Mouse (Mus musculus) kidney, postnatal 0 days (tissue): ENCODE results near the gene Dennd2c. TPM values are rescaled to one million over a fixed set of nuclear protein-coding genes. Genes with fewer than 3 reads are reported as not detected.

Experiments used
- ATAC-seq: fragments of 200-750 bp; cut with Nextera tagmentation; replicated peaks from 2 replicates; pipeline ENCODE4 v1.8.0; 2017; ENCODE audit warnings: low read depth, moderate number of reproducible peaks, moderate TSS enrichment, moderate library complexity; ENCODE audit not compliant: low FRiP score
- DNase-seq: peaks from one replicate; pipeline ENCODE4 v3.0.0-alpha.2; 2016; ENCODE audit warnings: low spot score
- H3K27ac ChIP-seq: fragments of 300-500 bp; sonication (generic); 2 replicates; pipeline ENCODE4 v1.5.1; 2014; ENCODE audit warnings: mild to moderate bottlenecking
- H3K27me3 ChIP-seq: fragments of 300-500 bp; sonication (generic); 2 replicates; pipeline ENCODE4 v1.6.1; 2014; ENCODE audit warnings: low read length, mixed read lengths; ENCODE audit not compliant: insufficient read depth
- H3K36me3 ChIP-seq: fragments of 300-500 bp; sonication (generic); 2 replicates; pipeline ENCODE4 v1.6.1; 2014; ENCODE audit warnings: low read length, mixed read lengths; ENCODE audit not compliant: insufficient read depth
- H3K4me1 ChIP-seq: fragments of 300-500 bp; sonication (generic); replicated peaks from 2 replicates; pipeline ENCODE4 v1.6.1; 2014; ENCODE audit warnings: antibody characterized with exemption, low read length, mixed read lengths; ENCODE audit not compliant: insufficient read depth
- H3K4me2 ChIP-seq: fragments of 300-500 bp; sonication (generic); 2 replicates; pipeline ENCODE4 v1.6.1; 2014; ENCODE audit warnings: mild to moderate bottlenecking, low read length, moderate library complexity, mixed read lengths
- H3K4me3 ChIP-seq: fragments of 300-500 bp; sonication (generic); replicated peaks from 2 replicates; pipeline ENCODE4 v1.5.1; 2014; ENCODE audit warnings: low read depth, low read length
- H3K9ac ChIP-seq: fragments of 300-500 bp; sonication (generic); 2 replicates; pipeline ENCODE4 v1.6.1; 2014; ENCODE audit warnings: low read depth, low read length
- H3K9me3 ChIP-seq: fragments of 300-500 bp; sonication (generic); replicated peaks from 2 replicates; pipeline ENCODE4 v1.6.1; 2016; ENCODE audit warnings: low read length, inconsistent platforms, mixed read lengths
- CTCF ChIP-seq: IDR thresholded peaks from 2 replicates; pipeline ENCODE4 v1.5.1; 2016; ENCODE audit warnings: antibody characterized with exemption, low read depth, mild to moderate bottlenecking, moderate library complexity
- WGBS: fragments of 180-500 bp; shearing (Covaris S2); extraction: QIAGEN DNeasy Blood & Tissue Kit; methylation state at CpG from one replicate; pipeline ENCODE4 v1.1.7; 2014; 5-methylcytosine and 5-hydroxymethylcytosine counted together
- polyA plus RNA-seq: library from polyadenylated mRNA; unstranded; fragments of >200 nt; fragmentation: Nextera tagmentation; extraction: Ambion mirVana; gene quantifications from 2 replicates; pipeline ENCODE4 v1.2.1, GENCODE M21; 2015

Dennd2c gene
- polyA plus RNA-seq, 1 experiment from 2014 or later, result 2.3 TPM

GRCm38 (mm10) chr3:103101909-103102308, 495 bp upstream of the Dennd2c start:
- DNase-seq, result no peak
- no peak for TF ChIP-seq CTCF
- H3K9me3 ChIP-seq, result no peaks in the 10 kb centered on the region

GRCm38 (mm10) chr3:103107565-103108240, 5.3 kb downstream of the Dennd2c start:
- H3K9ac ChIP-seq, result no peak overlapping the region
- no peaks in the 10 kb centered on the region for H3K27me3 ChIP-seq
- H3K4me2 ChIP-seq, result no peak overlapping the region
- no peaks in the 10 kb centered on the region for H3K36me3 ChIP-seq
- no peak overlapping the region for H3K27ac ChIP-seq
- WGBS, result 85% methylated on average over 7 of the region's 7 CpGs
- DNase-seq, result no peak
- no peak for TF ChIP-seq CTCF
- no peak for ATAC-seq
- no peaks in the 10 kb centered on the region for H3K9me3 ChIP-seq
- no peaks in the 10 kb centered on the region; the same call in 1 of the 2 replicates for H3K4me1 ChIP-seq
- H3K4me3 ChIP-seq, result no peak overlapping the region

More at GRCm38 (mm10) chr3:103101909-103102308, 495 bp upstream of the Dennd2c start:
- Histone ChIP-seq H3K4me2 (peak overlapping the region; percentile 75), H3K9ac (peak overlapping the region; percentile 57; the same call in 1 of the 2 replicates), H3K27ac (no peak overlapping the region), H3K27me3 (no peaks in the 10 kb centered on the region), H3K4me1 (no peaks in the 10 kb centered on the region; the same call in 1 of the 2 replicates), H3K36me3 (no peaks in the 10 kb centered on the region), H3K4me3 (peak overlapping the region; percentile 63)
- peak; percentile 8 for ATAC-seq
- WGBS, result 0% methylated on average over 14 of the region's 14 CpGs

GRCm38 (mm10) chr3:103112216-103112615, 9.8 kb downstream of the Dennd2c start:
- 69% methylated on average over 5 of the region's 5 CpGs for WGBS
- no peak for DNase-seq
- Histone ChIP-seq H3K4me1 (no peaks in the 10 kb centered on the region), H3K4me2 (no peak overlapping the region), H3K27me3 (no peaks in the 10 kb centered on the region), H3K4me3 (no peak overlapping the region), H3K9ac (no peak overlapping the region), H3K27ac (no peak overlapping the region), H3K9me3 (no peaks in the 10 kb centered on the region), H3K36me3 (no peaks in the 10 kb centered on the region)
- ATAC-seq, result no peak
- TF ChIP-seq CTCF, result no peak

GRCm38 (mm10) chr3:103123636-103124035, 21.2 kb downstream of the Dennd2c start:
- Histone ChIP-seq H3K9me3 (no peaks in the 10 kb centered on the region), H3K4me3 (no peak overlapping the region), H3K27ac (no peak overlapping the region), H3K36me3 (no peaks in the 10 kb centered on the region), H3K9ac (no peak overlapping the region), H3K27me3 (no peaks in the 10 kb centered on the region), H3K4me2 (no peak overlapping the region), H3K4me1 (0 out of 2 replicates have a peak, but pooled peaks cover 4% of the 10 kb centered on the region)
- TF ChIP-seq CTCF, result no peak
- WGBS, result 82% methylated on average over 3 of the region's 3 CpGs
- DNase-seq, result no peak
- ATAC-seq, result no peak

GRCm38 (mm10) chr3:103126138-103126537, 23.7 kb downstream of the Dennd2c start:
- no peak overlapping the region for H3K27ac ChIP-seq
- H3K36me3 ChIP-seq, result no peaks in the 10 kb centered on the region
- peaks cover 7% of the 10 kb centered on the region; the same call in 1 of the 2 replicates for H3K4me1 ChIP-seq
- H3K27me3 ChIP-seq, result no peaks in the 10 kb centered on the region
- no peak overlapping the region for H3K4me2 ChIP-seq
- TF ChIP-seq CTCF, result 0 out of 2 replicates have a peak, but pooled peaks have one; percentile 8
- no peak overlapping the region for H3K9ac ChIP-seq
- H3K4me3 ChIP-seq, result no peak overlapping the region
- no peaks in the 10 kb centered on the region for H3K9me3 ChIP-seq
- ATAC-seq (no peak), DNase-seq (no peak)
- 88% methylated on average over 3 of the region's 3 CpGs for WGBS

- H3K4me2 ChIP-seq, result no peak overlapping the region
- no peak overlapping the region for H3K9ac ChIP-seq
- no peak for TF ChIP-seq CTCF
- no peak overlapping the region for H3K4me3 ChIP-seq
- DNase-seq (no peak), ATAC-seq (no peak)
- no peak overlapping the region for H3K27ac ChIP-seq
- H3K36me3 ChIP-seq, result no peaks in the 10 kb centered on the region
- WGBS, result 45% methylated on average over 2 of the region's 2 CpGs
- H3K27me3 ChIP-seq, result no peaks in the 10 kb centered on the region
- peaks cover 7% of the 10 kb centered on the region; the same call in 1 of the 2 replicates for H3K4me1 ChIP-seq
- H3K9me3 ChIP-seq, result no peaks in the 10 kb centered on the region
These were observed 24.8 kb downstream of the Dennd2c start for GRCm38 (mm10) chr3:103127177-103127576.
